Mouse (Mus musculus) liver, embryonic 16.5 days (tissue): Measurements from ENCODE around the gene Kif20b. TPM values are rescaled to one million over a fixed set of nuclear protein-coding genes. Genes with fewer than 3 reads are reported as not detected.

Source experiments
- ATAC-seq: fragments of 200-750 bp; cut with Nextera tagmentation; 2 replicates; pipeline ENCODE4 v1.8.0; 2017; ENCODE audit warnings: low read depth, mild to moderate bottlenecking, moderate number of reproducible peaks, moderate library complexity
- H3K27ac ChIP-seq: fragments of 300-500 bp; sonication (generic); 2 replicates; pipeline ENCODE4 v1.5.1; 2014; ENCODE audit warnings: mild to moderate bottlenecking, low read length
- H3K27me3 ChIP-seq: fragments of 300-500 bp; sonication (generic); 2 replicates; pipeline ENCODE4 v1.6.1; 2014; ENCODE audit warnings: low read depth, low read length, mixed read lengths; ENCODE audit not compliant: control insufficient read depth, insufficient read depth
- H3K36me3 ChIP-seq: fragments of 300-500 bp; sonication (generic); 2 replicates; pipeline ENCODE4 v1.6.1; 2014; ENCODE audit warnings: mild to moderate bottlenecking; ENCODE audit not compliant: control insufficient read depth, insufficient read depth
- H3K4me1 ChIP-seq: fragments of 300-500 bp; sonication (generic); 2 replicates; pipeline ENCODE4 v1.6.1; 2014; ENCODE audit warnings: low read depth, low read length, mixed read lengths; ENCODE audit not compliant: control insufficient read depth
- H3K4me2 ChIP-seq: fragments of 300-500 bp; sonication (generic); 2 replicates; pipeline ENCODE4 v1.6.1; 2014; ENCODE audit warnings: low read depth, low read length, mixed read lengths
- H3K4me3 ChIP-seq: fragments of 300-500 bp; sonication (generic); 2 replicates; pipeline ENCODE4 v1.5.1; 2014; ENCODE audit warnings: low read depth, mild to moderate bottlenecking, low read length
- H3K9ac ChIP-seq: fragments of 300-500 bp; sonication (generic); 2 replicates; pipeline ENCODE4 v1.6.1; 2014; ENCODE audit warnings: low read depth, low read length
- H3K9me3 ChIP-seq: fragments of 300-500 bp; sonication (generic); replicated peaks from 2 replicates; pipeline ENCODE4 v1.6.1; 2016; ENCODE audit warnings: low read length; ENCODE audit not compliant: control insufficient read depth
- WGBS: fragments of 180-500 bp; shearing (Covaris S2); extraction: QIAGEN DNeasy Blood & Tissue Kit; methylation state at CpG from one replicate; pipeline ENCODE4 v1.1.7; 2014; ENCODE audit not compliant: insufficient replicate concordance; 5-methylcytosine and 5-hydroxymethylcytosine counted together
- microRNA counts: library from miRNA; unstranded; fragments of <30 nt; microRNA quantifications from one replicate; lab custom pipeline; 2016
- microRNA-seq: library from miRNA; unstranded; fragments of <30 nt; microRNA quantifications from one replicate; pipeline ENCODE4, GENCODE M21; 2016
- polyA plus RNA-seq: library from polyadenylated mRNA; unstranded; fragments of >200 nt; fragmentation: Nextera tagmentation; extraction: Ambion mirVana; gene quantifications from 2 replicates; pipeline ENCODE4 v1.2.1, GENCODE M21; 2015

Kif20b gene
- polyA plus RNA-seq, 1 experiment from 2014 or later: 27.6 TPM

- Histone ChIP-seq H3K4me3 (no peak overlapping the region), H3K36me3 (peaks cover 22% of the 10 kb centered on the region), H3K4me2 (no peak overlapping the region), H3K27ac (no peak overlapping the region), H3K27me3 (no peaks in the 10 kb centered on the region), H3K9me3 (no peaks in the 10 kb centered on the region), H3K4me1 (no peaks in the 10 kb centered on the region), H3K9ac (no peak overlapping the region)
- WGBS: 84% methylated on average over 11 of the region's 11 CpGs
- ATAC-seq: no peak
These were observed 37.2 kb downstream of the Kif20b start for GRCm38 (mm10) chr19:34959369-34959768.

- Histone ChIP-seq H3K4me2 (no peak overlapping the region), H3K27ac (no peak overlapping the region), H3K9ac (no peak overlapping the region), H3K36me3 (no peaks in the 10 kb centered on the region), H3K4me1 (no peaks in the 10 kb centered on the region), H3K27me3 (no peaks in the 10 kb centered on the region), H3K4me3 (no peak overlapping the region), H3K9me3 (no peaks in the 10 kb centered on the region)
- no peak for ATAC-seq
- 52% methylated on average over 2 of the region's 2 CpGs for WGBS
These were observed 62.6 kb downstream of the Kif20b start for GRCm38 (mm10) chr19:34984742-34985141.

DNA sequence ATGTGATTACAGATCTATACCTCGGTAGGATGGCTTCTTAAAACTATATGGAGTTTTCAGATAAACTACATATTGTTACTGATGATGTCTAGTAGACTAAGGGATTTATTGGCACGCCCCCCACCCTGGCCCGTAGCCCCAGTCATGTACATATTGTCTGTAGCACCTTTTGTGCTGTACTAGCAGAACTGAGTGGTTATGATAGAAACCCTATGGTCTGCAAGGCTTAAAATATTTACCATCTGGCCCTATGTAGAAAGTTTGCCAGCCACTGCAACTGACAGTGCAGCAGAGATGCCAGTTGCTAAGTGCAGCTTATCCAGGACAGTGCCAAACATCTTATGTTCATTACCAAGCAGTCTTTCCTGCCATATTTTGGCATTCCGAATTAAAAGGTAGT is 68.3 kb downstream of the Kif20b start:
- Histone ChIP-seq H3K4me2 (no peak overlapping the region), H3K4me3 (no peak overlapping the region), H3K27me3 (no peaks in the 10 kb centered on the region), H3K9ac (no peak overlapping the region), H3K9me3 (no peaks in the 10 kb centered on the region), H3K36me3 (no peaks in the 10 kb centered on the region), H3K4me1 (no peaks in the 10 kb centered on the region), H3K27ac (no peak overlapping the region)
- 49% methylated on average over 4 of the region's 4 CpGs for WGBS
- ATAC-seq: no peak

DNA sequence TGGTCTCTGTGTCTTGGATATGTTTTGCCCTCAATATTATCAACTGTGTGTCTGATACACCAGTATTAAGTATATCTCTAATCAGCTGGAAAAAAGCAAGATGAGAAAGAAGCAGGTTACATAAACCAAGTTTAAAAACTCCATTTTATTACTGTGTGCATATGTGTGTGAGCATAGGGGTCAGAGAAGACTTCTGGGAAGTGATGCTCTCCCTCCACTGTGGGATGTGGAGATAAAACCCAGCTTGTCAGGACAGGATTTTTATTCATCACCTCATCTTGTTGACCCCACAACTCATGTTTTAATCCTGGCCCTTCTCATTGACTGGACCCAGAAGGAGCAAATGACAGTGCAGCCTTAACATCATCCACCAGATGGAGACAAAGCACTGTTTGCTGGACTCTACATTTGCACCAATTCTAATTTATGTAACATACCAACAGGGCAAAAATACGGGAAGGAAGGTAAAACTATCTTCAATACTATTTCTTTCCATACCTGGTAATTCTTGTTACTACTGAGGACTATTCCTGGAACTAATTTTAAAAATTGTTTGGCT is 70.9 kb downstream of the Kif20b start:
- 20% methylated on average over 1 of the region's 1 CpGs for WGBS

GRCm38 (mm10) chr19:35015058-35015457 is 92.9 kb downstream of the Kif20b start:
- Histone ChIP-seq H3K27me3 (no peaks in the 10 kb centered on the region), H3K4me3 (no peak overlapping the region), H3K4me1 (no peaks in the 10 kb centered on the region), H3K9ac (no peak overlapping the region), H3K4me2 (no peak overlapping the region), H3K27ac (no peak overlapping the region), H3K36me3 (no peaks in the 10 kb centered on the region), H3K9me3 (no peaks in the 10 kb centered on the region)
- WGBS: 50% methylated on average over 3 of the region's 3 CpGs
- no peak for ATAC-seq

More for the DNA sequence above, 70.9 kb downstream of the Kif20b start:
- H3K27ac ChIP-seq: no peak overlapping the region
- no peak overlapping the region for H3K4me2 ChIP-seq
- no peak overlapping the region for H3K9ac ChIP-seq
- H3K36me3 ChIP-seq: no peaks in the 10 kb centered on the region
- H3K9me3 ChIP-seq: no peaks in the 10 kb centered on the region
- H3K4me3 ChIP-seq: no peak overlapping the region
- no peaks in the 10 kb centered on the region for H3K4me1 ChIP-seq
- no peaks in the 10 kb centered on the region for H3K27me3 ChIP-seq
- no peak for ATAC-seq

DNA sequence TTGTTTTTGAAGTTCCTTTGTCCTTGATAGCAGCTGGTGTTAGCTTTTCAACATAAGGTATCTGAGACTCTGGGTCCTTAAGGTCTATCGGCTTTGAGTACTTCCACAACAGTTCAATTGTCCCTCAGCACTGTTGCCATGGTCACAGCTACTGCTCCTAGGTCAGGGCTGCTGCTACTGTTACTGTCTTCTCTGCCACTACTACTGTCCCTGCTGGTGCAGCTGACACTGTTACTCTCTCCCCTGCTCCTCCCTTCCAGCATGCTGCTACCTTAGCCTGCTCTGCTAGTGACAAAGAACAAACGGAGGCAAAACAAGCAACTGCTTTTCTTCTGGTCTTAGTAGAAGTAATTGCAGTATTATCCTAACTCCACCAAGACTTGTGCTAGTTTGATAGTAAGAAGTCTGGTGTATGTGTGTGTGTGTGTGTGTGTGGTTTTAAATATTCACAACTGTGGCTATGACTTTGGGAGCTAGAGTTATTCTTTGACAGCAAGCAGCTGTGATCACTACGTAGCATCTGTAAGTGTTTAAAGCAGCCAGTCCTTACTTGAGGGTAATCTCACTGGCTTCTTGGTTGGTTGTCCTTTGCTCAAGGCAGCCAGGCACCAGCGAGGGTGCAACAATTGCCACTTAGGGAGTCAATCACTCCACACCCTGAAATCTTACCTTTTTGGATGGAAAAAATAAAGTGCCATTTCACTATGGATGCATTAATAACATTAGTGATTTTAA is 95.5 kb downstream of the Kif20b start:
- Histone ChIP-seq H3K4me1 (no peaks in the 10 kb centered on the region), H3K27ac (no peak overlapping the region), H3K27me3 (no peaks in the 10 kb centered on the region), H3K9ac (no peak overlapping the region), H3K4me2 (no peak overlapping the region), H3K36me3 (no peaks in the 10 kb centered on the region), H3K9me3 (no peaks in the 10 kb centered on the region), H3K4me3 (no peak overlapping the region)
- no peak for ATAC-seq
- WGBS: 56% methylated on average over 4 of the region's 4 CpGs

GRCm38 (mm10) chr19:35018209-35018581 is 96.0 kb downstream of the Kif20b start:
- WGBS: 43% methylated on average over 4 of the region's 4 CpGs
- no peak overlapping the region for H3K9ac ChIP-seq
- no peaks in the 10 kb centered on the region for H3K4me1 ChIP-seq
- H3K27ac ChIP-seq: no peak overlapping the region
- no peak overlapping the region for H3K4me2 ChIP-seq
- no peaks in the 10 kb centered on the region for H3K27me3 ChIP-seq
- no peak overlapping the region for H3K4me3 ChIP-seq
- H3K9me3 ChIP-seq: no peaks in the 10 kb centered on the region
- no peaks in the 10 kb centered on the region for H3K36me3 ChIP-seq
- no peak for ATAC-seq

MicroRNAs encoded within 50 kb of the gene (microRNA counts, 519-probe panel; counts per million panel counts)
- microRNA mmu-miR-1950 (lab: Ali Mortazavi, UCI): 60.7 counts per million

Small RNA genes within 50 kb of the gene (microRNA-seq; reads per million reads assigned to microRNA genes)
- gene Mir1950: 1.2 reads per million

Other genes with a start within 250 kb of the Kif20b start
- gene Slc16a12, start 175.1 kb upstream of the Kif20b start, polyA plus RNA-seq: 15.3 and 16.5 TPM in 2 replicates
- 10.0 and 10.7 TPM in 2 replicates for gene Pank1, start 42.9 kb upstream of the Kif20b start, polyA plus RNA-seq